Mouse (Mus musculus) E14TG2a.4 (cell line): ENCODE data around the gene Ms4a3.

Source experiments
- H3K27me3 ChIP-seq: 2 replicates; pipeline ENCODE4 v1.6.1; 2014; ENCODE audit warnings: low read length, control low read depth; ENCODE audit not compliant: insufficient read depth
- H3K36me3 ChIP-seq: 2 replicates; pipeline ENCODE4 v1.6.1; 2014; ENCODE audit warnings: low read length, control low read depth; ENCODE audit not compliant: insufficient read depth
- H3K4me1 ChIP-seq: replicated peaks from 2 replicates; pipeline ENCODE4 v1.6.1; 2014; ENCODE audit warnings: low read depth, low read length, control low read depth
- H3K4me3 ChIP-seq: replicated peaks from 2 replicates; pipeline ENCODE4 v1.5.1; 2014; ENCODE audit warnings: mild to moderate bottlenecking, low read length
- H3K9me3 ChIP-seq: 2 replicates; pipeline ENCODE4 v1.6.1; 2014; ENCODE audit warnings: low read length, control low read depth
- CTCF ChIP-seq: conservative IDR thresholded peaks from 2 replicates; pipeline ENCODE4 v1.5.1; 2014; ENCODE audit warnings: low read length
- NANOG ChIP-seq: IDR thresholded peaks from 2 replicates; pipeline ENCODE4 v1.6.1; 2014; ENCODE audit warnings: borderline replicate concordance, low read length, mixed read lengths
- POU5F1 ChIP-seq: IDR thresholded peaks from 2 replicates; pipeline ENCODE4 v1.6.1; 2014; ENCODE audit warnings: low read length, borderline replicate concordance

The Ms4a3 gene

DNA sequence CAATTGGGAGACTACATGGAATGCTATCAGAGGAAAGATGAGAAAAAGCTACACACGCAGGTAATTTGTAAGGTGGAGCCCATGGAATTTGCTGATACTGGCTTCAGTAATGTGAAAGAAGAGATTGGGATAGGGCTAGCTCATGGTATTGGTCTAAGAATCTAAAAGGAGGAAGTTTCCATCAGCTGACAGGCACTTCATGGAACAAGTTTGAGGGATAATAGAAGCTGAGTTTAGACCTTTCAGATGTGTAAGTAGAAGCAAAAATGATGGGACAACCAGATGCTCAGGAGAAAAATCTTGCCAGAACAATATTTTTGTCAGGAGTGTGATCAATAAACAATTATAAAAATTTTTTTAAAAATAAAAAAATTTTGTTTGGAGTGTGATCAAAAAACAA is 6.9 kb downstream of the Ms4a3 start:
- H3K36me3 ChIP-seq: no peaks in the 10 kb centered on the region

DNA sequence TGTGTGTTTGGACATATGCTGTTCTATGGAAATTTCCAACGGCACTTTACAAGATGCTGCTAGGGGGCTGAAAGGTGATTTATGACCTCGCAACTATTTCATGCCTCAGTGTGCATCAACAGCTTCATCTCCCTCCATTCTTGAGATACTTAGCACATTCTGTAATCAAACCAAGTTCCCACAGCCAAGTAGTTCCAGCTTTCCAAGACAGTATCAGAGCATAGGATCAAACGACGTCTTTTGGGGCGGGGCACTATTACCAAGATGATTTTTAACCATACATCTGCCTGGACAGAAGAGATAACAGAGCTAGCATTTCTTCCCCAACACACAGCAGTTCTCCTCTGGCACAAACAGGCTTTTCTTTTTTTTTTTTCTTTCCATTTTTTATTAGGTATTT is 15.4 kb downstream of the Ms4a3 start:
- no peak overlapping the region for H3K4me3 ChIP-seq
- no peaks in the 10 kb centered on the region for H3K4me1 ChIP-seq
- no peaks in the 10 kb centered on the region for H3K27me3 ChIP-seq
- no peaks in the 10 kb centered on the region for H3K36me3 ChIP-seq
- no peaks in the 10 kb centered on the region for H3K9me3 ChIP-seq
- TF ChIP-seq NANOG (no peak), CTCF (no peak), POU5F1 (no peak)

More for the DNA sequence above, 6.9 kb downstream of the Ms4a3 start:
- no peak for TF ChIP-seq CTCF
- no peak for TF ChIP-seq NANOG
- no peak for TF ChIP-seq POU5F1
- Histone ChIP-seq H3K4me1 (no peaks in the 10 kb centered on the region), H3K9me3 (no peaks in the 10 kb centered on the region), H3K4me3 (no peak overlapping the region), H3K27me3 (no peaks in the 10 kb centered on the region)

DNA sequence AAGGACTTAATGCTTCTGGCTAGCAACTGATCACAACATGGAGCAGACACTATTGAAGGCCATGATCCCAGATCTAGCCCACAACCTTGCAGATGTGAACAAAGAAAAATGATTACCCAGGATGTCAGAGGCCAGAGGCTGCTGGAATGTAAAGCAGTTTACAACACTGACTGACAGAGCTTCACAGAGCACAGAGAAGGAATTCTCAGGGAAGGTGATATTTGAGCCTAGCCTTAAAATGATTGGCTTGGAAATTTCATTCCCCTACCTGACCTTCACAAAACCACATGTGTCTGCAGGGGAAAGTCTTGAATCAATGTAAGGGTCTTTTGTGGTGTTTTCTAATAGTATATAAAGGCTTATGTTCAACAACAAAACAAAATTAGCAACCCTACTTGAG is 15.9 kb downstream of the Ms4a3 start:
- no peak for TF ChIP-seq NANOG
- no peaks in the 10 kb centered on the region for H3K4me1 ChIP-seq
- no peaks in the 10 kb centered on the region for H3K36me3 ChIP-seq
- no peaks in the 10 kb centered on the region for H3K27me3 ChIP-seq
- no peak overlapping the region for H3K4me3 ChIP-seq
- H3K9me3 ChIP-seq: no peaks in the 10 kb centered on the region

DNA sequence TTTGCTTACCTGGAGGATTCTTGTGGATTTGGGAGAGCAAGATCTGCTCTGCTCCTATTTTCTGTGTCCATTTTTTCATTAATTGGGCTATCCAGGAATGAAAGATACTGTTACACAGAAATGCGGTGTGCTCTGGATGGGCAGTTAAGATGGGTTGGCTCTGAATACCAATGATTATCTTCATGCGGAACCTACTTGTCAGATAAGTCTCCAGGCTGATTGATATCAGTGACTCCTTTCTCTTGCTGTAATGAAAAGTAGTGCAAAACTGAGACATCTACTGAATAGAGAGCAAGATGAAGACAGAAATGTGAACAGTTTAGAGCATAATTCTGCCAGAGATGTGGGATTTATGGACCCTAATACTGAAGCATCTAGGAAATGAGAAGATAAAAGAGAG is 17.1 kb downstream of the Ms4a3 start, which contains the start of gene Ms4a2:
Gene Ms4a2 (minus strand): TSS at position 169 of the 400 bp plus-strand sequence.
- Histone ChIP-seq H3K27me3 (no peaks in the 10 kb centered on the region), H3K9me3 (no peaks in the 10 kb centered on the region), H3K36me3 (no peaks in the 10 kb centered on the region), H3K4me1 (no peaks in the 10 kb centered on the region), H3K4me3 (no peak within 1 kb of the TSS)
- no peak for TF ChIP-seq POU5F1
- no peak for TF ChIP-seq CTCF
- TF ChIP-seq NANOG: no peak

DNA sequence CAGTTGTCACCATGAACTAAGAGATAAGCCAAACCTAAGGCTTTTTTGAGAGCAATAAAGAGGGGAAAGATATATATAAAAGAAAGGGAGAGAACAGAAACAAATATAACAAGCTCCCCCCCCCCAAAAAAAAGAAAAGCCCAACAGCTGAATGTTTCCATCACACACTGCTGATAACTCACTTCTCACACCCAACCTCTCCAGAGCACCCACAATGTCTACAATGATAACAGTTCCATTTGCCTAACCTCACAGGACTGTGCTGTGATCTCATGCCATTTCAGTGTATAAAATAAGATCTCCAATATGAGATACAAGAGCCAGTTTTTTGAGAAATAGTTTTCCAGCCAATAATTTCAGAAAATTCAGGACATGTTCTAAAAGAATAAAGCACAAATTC is 22.7 kb downstream of the Ms4a3 start:
- no peaks in the 10 kb centered on the region for H3K9me3 ChIP-seq
- H3K4me1 ChIP-seq: no peaks in the 10 kb centered on the region
- no peaks in the 10 kb centered on the region for H3K36me3 ChIP-seq
- H3K4me3 ChIP-seq: no peak overlapping the region
- H3K27me3 ChIP-seq: no peaks in the 10 kb centered on the region
- TF ChIP-seq NANOG (no peak), POU5F1 (no peak), CTCF (no peak)

DNA sequence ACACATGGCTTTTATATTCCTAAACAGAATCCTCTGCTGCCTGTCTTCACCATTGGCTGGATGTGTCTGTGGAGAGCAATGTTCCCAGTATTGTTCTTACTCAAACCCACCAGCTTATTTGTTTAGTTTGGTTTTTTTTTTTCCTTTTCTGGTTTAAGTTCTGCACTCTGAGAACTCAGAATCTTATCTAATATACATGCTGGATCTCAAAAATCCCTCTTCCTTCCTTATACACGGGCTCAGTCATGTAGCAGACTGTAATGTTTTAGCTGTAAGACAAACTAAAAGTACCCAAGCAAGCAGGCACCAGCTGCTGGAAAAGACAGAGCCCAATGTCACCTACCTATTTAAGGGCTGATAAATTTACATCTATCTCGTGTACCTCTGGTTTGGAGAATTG is 25.8 kb downstream of the Ms4a3 start:
- peaks cover 12% of the 10 kb centered on the region for H3K4me1 ChIP-seq
- no peaks in the 10 kb centered on the region for H3K27me3 ChIP-seq
- no peaks in the 10 kb centered on the region for H3K36me3 ChIP-seq
- no peak overlapping the region for H3K4me3 ChIP-seq
- TF ChIP-seq CTCF (no peak), NANOG (no peak), POU5F1 (no peak)
- no peaks in the 10 kb centered on the region for H3K9me3 ChIP-seq

DNA sequence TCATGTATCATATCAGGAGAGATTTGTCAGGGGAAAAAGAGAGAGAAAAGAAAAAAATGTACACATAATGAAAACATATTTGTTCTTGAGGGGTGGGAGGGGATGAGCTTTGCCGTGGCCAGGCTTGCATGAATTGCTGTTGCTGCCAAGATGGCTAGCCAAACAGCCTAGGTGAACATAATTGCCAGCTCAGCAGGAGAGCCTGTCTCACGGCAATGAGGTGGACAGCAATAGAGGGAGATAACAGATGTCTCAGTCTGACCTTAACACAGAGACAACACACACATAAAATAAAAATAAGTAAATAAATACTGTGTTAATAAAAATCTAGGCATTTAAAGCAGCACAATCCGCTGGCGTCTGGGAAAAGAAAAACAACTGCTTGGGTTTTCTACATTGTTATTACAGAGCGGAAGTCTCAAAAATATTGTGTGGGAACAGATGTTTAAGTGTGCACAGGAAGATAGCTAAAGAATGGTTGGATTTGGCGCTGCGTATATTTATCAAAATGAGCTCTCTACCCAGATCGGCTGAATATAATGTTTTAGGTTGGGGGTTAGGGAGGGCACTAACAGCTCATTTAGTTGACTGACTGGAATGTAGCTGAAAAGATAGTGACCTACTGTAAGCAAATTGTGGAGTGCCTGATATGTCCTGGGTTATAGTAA is 26.7 kb downstream of the Ms4a3 start:
- Histone ChIP-seq H3K27me3 (no peaks in the 10 kb centered on the region), H3K4me1 (peaks cover 12% of the 10 kb centered on the region), H3K9me3 (no peaks in the 10 kb centered on the region), H3K4me3 (no peak overlapping the region), H3K36me3 (no peaks in the 10 kb centered on the region)
- TF ChIP-seq CTCF (no peak), NANOG (no peak), POU5F1 (no peak)

DNA sequence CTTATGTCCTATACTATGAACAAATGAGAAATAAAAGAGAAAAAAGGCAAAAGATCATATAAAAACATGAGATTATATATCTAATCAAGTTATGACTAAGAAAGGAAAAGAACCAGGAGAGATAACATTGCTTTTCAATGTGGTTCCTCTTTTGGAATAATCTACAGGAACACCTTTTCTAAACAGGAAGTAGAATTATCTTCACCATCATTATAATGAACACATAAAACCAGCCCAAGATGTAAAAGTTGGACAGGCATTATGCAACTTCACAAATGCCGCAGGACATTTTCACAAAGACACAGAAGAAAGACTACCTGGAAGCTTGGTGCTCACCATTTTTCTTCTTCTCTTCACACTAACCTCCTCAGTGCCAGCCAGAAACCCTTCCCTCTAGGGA is 27.6 kb downstream of the Ms4a3 start:
- Histone ChIP-seq H3K36me3 (no peaks in the 10 kb centered on the region), H3K9me3 (no peaks in the 10 kb centered on the region), H3K4me3 (no peak overlapping the region), H3K27me3 (no peaks in the 10 kb centered on the region), H3K4me1 (peaks cover 12% of the 10 kb centered on the region)
- TF ChIP-seq POU5F1 (no peak), NANOG (no peak), CTCF (no peak)

DNA sequence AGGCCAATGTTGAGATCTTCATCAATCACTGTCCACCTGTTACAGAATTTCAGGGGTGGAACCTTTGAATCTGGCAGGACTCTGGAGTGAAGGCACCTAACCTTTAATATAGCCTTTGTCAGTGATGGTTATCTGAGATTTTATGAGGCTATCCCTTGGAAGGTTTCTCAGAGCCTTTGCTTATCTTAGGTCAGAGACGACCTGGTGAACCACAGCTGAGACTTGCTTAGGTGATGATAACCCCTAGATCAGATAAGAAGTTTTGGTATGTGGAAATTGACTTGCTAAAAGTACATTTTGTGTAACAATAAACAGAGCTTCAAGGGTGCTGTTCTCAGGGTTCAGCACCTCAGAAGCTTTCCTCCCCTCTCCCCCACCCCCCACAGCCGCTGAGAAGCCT is 28.4 kb downstream of the Ms4a3 start:
- no peaks in the 10 kb centered on the region for H3K9me3 ChIP-seq
- peaks cover 12% of the 10 kb centered on the region for H3K4me1 ChIP-seq
- no peak overlapping the region for H3K4me3 ChIP-seq
- no peaks in the 10 kb centered on the region for H3K27me3 ChIP-seq
- TF ChIP-seq POU5F1: no peak
- TF ChIP-seq NANOG: no peak
- no peaks in the 10 kb centered on the region for H3K36me3 ChIP-seq
